Mouse (Mus musculus) lung, postnatal 0 days (tissue): ENCODE data around the gene Lta. TPM values are rescaled to one million over a fixed set of nuclear protein-coding genes. Genes with fewer than 3 reads are reported as not detected.

Experiments
- ATAC-seq: fragments of 200-750 bp; cut with Nextera tagmentation; 2 replicates; pipeline ENCODE4 v1.8.0; 2017; ENCODE audit warnings: moderate library complexity
- DNase-seq: peaks from one replicate; pipeline ENCODE4 v3.0.0-alpha.2; 2016; ENCODE audit warnings: low spot score
- H3K27ac ChIP-seq: fragments of 300-500 bp; sonication (generic); 2 replicates; pipeline ENCODE4 v1.5.1; 2014; ENCODE audit warnings: antibody characterized with exemption, mild to moderate bottlenecking, low read length, mixed read lengths
- H3K27me3 ChIP-seq: fragments of 300-500 bp; sonication (generic); replicated peaks from 2 replicates; pipeline ENCODE4 v1.6.1; 2014; ENCODE audit warnings: low read length, mixed read lengths; ENCODE audit not compliant: insufficient read depth
- H3K36me3 ChIP-seq: fragments of 300-500 bp; sonication (generic); 2 replicates; pipeline ENCODE4 v1.6.1; 2014; ENCODE audit warnings: low read length, mixed read lengths; ENCODE audit not compliant: insufficient read depth
- H3K4me1 ChIP-seq: fragments of 300-500 bp; sonication (generic); 2 replicates; pipeline ENCODE4 v1.6.1; 2014; ENCODE audit warnings: antibody characterized with exemption, low read depth, low read length, mixed read lengths; ENCODE audit not compliant: insufficient read depth
- H3K4me2 ChIP-seq: fragments of 300-500 bp; sonication (generic); replicated peaks from 2 replicates; pipeline ENCODE4 v1.6.1; 2014; ENCODE audit warnings: low read depth, mild to moderate bottlenecking, low read length, moderate library complexity, mixed read lengths
- H3K4me3 ChIP-seq: fragments of 300-500 bp; sonication (generic); 2 replicates; pipeline ENCODE4 v1.5.1; 2014; ENCODE audit warnings: low read depth, low read length
- H3K9ac ChIP-seq: fragments of 300-500 bp; sonication (generic); replicated peaks from 2 replicates; pipeline ENCODE4 v1.6.1; 2014; ENCODE audit warnings: low read depth, mild to moderate bottlenecking
- H3K9me3 ChIP-seq: fragments of 300-500 bp; sonication (generic); 2 replicates; pipeline ENCODE4 v1.6.1; 2016; ENCODE audit warnings: low read length, mixed read lengths
- CTCF ChIP-seq: IDR thresholded peaks from 2 replicates; pipeline ENCODE4 v1.5.1; 2016; ENCODE audit warnings: antibody characterized with exemption, mild to moderate bottlenecking
- EP300 ChIP-seq: IDR thresholded peaks from 2 replicates; pipeline ENCODE4 v1.6.1; 2016; ENCODE audit warnings: antibody characterized with exemption, mild to moderate bottlenecking, control low read depth
- WGBS: fragments of 180-500 bp; shearing (Covaris S2); extraction: QIAGEN DNeasy Blood & Tissue Kit; methylation state at CpG from one replicate; pipeline ENCODE4 v1.1.7; 2014; 5-methylcytosine and 5-hydroxymethylcytosine counted together
- polyA plus RNA-seq: library from polyadenylated mRNA; unstranded; fragments of >200 nt; fragmentation: Nextera tagmentation; extraction: Ambion mirVana; gene quantifications from 2 replicates; pipeline ENCODE4 v1.2.1, GENCODE M21; 2015

The Lta gene
- polyA plus RNA-seq, 1 experiment from 2014 or later = 0.11 TPM

- Histone ChIP-seq H3K4me3 (no peak overlapping the region), H3K4me2 (no peak overlapping the region), H3K27me3 (no peaks in the 10 kb centered on the region), H3K4me1 (no peaks in the 10 kb centered on the region), H3K9ac (no peak overlapping the region), H3K9me3 (no peaks in the 10 kb centered on the region), H3K27ac (0 out of 2 replicates have a peak overlapping the region, but pooled peaks have one; percentile 51), H3K36me3 (peaks cover 39% of the 10 kb centered on the region)
- 48% methylated on average over 15 of the region's 15 CpGs for WGBS
- DNase-seq = peak; percentile 92
- TF ChIP-seq EP300 (no peak), CTCF (no peak)
- peak; percentile 90 for ATAC-seq
Measured at GRCm38 (mm10) chr17:35251162-35251719, 46.1 kb upstream of the Lta start.

GRCm38 (mm10) chr17:35250348-35251120, 45.4 kb upstream of the Lta start:
- Histone ChIP-seq H3K27me3 (no peaks in the 10 kb centered on the region), H3K4me3 (no peak overlapping the region), H3K9me3 (no peaks in the 10 kb centered on the region), H3K27ac (peak overlapping the region; percentile 51; the same call in 1 of the 2 replicates), H3K4me1 (no peaks in the 10 kb centered on the region), H3K9ac (no peak overlapping the region), H3K36me3 (peaks cover 41% of the 10 kb centered on the region), H3K4me2 (no peak overlapping the region)
- 80% methylated on average over 3 of the region's 3 CpGs for WGBS
- ATAC-seq = no peak
- TF ChIP-seq CTCF (no peak), EP300 (no peak)
- no peak for DNase-seq

GRCm38 (mm10) chr17:35249451-35250197, 44.5 kb upstream of the Lta start:
- ATAC-seq (no peak), DNase-seq (no peak)
- Histone ChIP-seq H3K36me3 (peaks cover 48% of the 10 kb centered on the region), H3K9me3 (no peaks in the 10 kb centered on the region), H3K4me2 (no peak overlapping the region), H3K4me3 (no peak overlapping the region), H3K9ac (no peak overlapping the region), H3K27ac (no peak overlapping the region), H3K4me1 (peaks cover 6% of the 10 kb centered on the region; the same call in 1 of the 2 replicates), H3K27me3 (no peaks in the 10 kb centered on the region)
- WGBS = 83% methylated on average over 19 of the region's 19 CpGs
- TF ChIP-seq CTCF (no peak), EP300 (no peak)

DNA sequence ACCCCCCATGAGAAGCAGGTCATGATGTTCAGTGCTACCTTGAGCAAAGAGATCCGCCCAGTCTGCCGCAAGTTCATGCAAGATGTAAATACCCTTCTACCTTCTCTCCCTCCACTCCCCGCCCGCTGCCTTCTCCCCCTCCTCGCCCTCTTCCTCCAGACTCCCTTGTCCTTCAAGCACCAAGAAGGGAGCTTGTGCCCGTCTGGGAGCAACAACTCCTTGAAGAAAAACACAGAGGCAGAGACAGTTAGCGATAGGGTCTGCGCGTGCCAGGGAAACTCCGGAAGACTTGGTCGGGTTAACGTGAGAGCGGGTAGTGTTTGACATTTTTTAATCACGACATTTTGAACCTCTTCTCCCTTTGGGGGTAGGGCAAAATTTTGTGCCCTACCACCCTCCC, 43.8 kb upstream of the Lta start:
- no peak for ATAC-seq
- 76% methylated on average over 14 of the region's 14 CpGs for WGBS
- TF ChIP-seq EP300 (no peak), CTCF (no peak)
- H3K9ac ChIP-seq = no peak overlapping the region
- H3K9me3 ChIP-seq = no peaks in the 10 kb centered on the region
- H3K27me3 ChIP-seq = no peaks in the 10 kb centered on the region
- DNase-seq = no peak
- H3K4me2 ChIP-seq = no peak overlapping the region
- H3K4me3 ChIP-seq = no peak overlapping the region
- H3K27ac ChIP-seq = 0 out of 2 replicates have a peak overlapping the region, but pooled peaks have one; percentile 10
- H3K36me3 ChIP-seq = peaks cover 52% of the 10 kb centered on the region
- H3K4me1 ChIP-seq = peaks cover 8% of the 10 kb centered on the region

GRCm38 (mm10) chr17:35247144-35247543, 42.0 kb upstream of the Lta start:
- ATAC-seq = 0 out of 2 replicates have a peak, but pooled peaks have one; percentile 18
- H3K4me2 ChIP-seq = no peak overlapping the region
- H3K9me3 ChIP-seq = no peaks in the 10 kb centered on the region
- DNase-seq = peak; percentile 44
- TF ChIP-seq CTCF = no peak
- TF ChIP-seq EP300 = no peak
- 54% methylated on average over 6 of the region's 7 CpGs for WGBS
- H3K4me1 ChIP-seq = peaks cover 14% of the 10 kb centered on the region
- H3K36me3 ChIP-seq = peaks cover 47% of the 10 kb centered on the region
- no peak overlapping the region for H3K9ac ChIP-seq
- no peaks in the 10 kb centered on the region for H3K27me3 ChIP-seq
- no peak overlapping the region for H3K4me3 ChIP-seq
- H3K27ac ChIP-seq = no peak overlapping the region
